Mouse (Mus musculus): ENCODE measurements around the gene Hmg20b.

The Hmg20b gene

DNA sequence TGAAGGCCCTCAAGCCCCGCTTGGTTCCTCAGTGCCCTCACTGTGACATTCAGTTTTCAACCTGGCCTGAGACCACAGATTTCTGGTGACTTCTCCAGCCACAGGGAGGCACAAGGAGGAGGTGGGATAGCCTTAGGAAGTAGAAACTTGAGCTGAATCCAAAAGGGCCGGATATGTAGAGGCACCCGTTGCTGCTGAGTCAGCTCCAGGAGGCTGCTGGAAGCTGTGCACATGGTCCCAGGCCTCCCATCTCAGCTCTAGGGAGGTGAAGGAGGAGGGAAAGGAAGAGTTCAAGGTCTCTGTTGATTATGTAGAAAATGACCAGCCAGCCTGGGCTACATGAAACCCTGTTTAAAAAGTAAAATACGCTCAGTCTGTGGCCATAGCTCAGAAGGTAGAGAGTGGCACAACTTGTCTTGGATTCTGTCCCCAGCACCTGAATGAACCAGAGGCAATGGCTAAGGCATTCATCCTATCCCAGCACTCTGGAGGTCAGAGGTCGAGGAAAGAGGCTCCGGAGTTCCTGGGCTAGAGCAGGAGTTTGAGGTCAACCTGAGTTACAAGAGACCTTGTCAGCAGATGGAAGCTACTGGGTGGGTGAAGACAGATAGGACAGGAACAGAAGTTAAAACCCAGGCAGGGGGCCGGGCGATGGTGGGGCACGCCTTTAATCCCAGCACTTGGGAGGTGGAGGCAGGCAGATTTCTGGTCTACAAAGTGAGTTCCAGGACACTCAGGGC lies 4.6 kb upstream of the Hmg20b start:
- DNase-seq (ENCODE audit: low read depth): no peak

DNA sequence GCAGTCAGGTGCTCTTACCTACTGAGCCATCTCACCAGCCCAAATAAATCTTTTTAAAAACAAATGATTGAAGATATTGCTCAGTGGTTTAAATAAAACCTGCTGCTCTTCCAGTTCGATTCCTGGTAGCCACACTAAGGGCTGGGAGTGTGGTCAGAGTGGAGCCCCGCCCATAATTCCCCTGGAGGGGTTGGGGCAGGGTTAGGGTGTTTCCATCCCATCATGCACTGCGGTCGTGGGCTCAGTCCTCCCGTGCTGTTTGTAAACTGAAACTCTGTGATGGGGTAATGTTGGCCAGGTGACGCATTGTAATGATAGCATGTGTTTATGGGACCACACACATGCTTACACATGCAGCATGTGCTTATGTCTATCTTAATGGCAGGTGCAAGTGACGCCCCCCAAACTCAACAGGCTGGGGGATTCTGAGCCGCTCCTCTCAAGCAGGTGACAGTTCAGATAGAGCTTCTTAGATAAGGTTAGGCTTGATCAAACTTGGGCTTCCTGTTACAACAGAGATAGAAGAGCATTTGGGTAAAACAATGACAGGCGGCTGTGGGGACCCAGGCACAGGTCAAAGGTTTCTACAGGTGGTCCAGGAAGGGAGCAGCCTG lies 1.5 kb upstream of the Hmg20b start:
- DNase-seq (ENCODE audit: low read depth): peak; percentile 80

DNA sequence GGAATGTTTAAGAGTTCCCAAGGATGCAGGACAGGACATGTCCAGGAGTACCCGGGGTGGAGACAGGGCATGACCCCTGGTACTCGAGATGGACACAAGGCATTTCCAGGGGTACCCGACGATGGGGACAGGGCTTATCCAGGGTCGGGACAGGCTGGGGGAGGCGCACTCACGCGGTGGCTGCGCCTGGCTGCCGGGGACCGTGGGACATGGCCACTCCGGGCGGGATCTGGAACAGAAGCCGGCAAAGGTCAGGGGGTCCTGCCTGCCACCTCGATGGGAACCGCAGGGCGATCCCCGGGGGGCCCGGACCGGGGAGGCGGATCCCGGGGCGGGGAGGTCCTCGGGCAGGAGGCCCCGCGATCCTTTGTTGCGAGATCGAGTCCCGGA lies 324 bp downstream of the Hmg20b start:
- no peak for DNase-seq (ENCODE audit: low read depth)

DNA sequence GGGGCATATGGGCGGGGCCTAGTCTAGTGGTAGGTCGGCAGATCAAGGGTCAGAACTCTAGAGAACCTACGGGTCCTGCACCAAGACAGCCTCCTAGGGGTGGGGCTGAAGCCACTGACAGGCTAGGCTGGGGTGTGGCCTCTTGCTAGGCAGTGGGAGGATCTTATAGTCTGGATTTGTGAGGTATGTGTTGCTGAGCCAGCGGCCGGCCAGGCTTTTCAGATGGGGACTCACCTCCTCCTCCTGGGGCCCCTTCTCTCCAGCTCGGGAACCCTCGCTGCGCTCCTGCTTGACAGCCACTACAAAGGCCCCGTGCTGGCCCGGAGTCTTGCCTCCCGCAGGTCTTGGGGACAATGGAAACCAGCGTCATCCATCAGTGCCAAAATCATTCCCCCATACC lies 1.1 kb downstream of the Hmg20b start:
- peak; percentile 47 for DNase-seq (ENCODE audit: low read depth)

DNA sequence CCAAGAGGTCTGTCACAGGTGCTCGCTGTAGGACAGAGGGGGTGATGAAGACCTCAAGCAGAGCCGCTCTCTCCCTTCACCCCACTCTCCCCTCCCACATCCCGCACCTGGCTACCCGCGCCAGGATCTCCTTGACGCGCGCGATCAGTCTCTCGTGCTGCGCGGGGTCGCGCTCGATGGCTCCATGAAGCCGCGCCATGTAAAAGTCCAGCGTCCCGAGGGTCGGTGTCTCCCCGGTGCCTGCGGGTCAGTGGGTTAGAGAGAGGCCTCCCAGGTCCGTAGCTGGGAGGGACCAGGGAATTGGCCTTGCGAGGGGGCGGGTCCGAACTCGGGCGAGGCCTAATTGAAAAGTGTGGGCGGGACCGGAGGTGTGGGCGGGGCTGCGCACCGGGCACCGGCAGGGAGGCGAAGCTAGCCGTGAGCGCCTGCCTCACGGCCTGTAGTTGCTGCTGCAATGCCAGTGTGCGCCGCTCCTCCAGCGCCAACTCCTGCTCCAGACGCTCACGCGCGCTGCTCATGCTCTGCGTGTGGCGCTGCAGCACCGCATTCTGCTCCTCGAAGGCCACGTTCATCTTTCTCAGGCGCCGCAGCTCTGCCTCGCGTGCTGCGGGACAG lies 3.7 kb downstream of the Hmg20b start:
- DNase-seq (ENCODE audit: low read depth): peak; percentile 50

DNA sequence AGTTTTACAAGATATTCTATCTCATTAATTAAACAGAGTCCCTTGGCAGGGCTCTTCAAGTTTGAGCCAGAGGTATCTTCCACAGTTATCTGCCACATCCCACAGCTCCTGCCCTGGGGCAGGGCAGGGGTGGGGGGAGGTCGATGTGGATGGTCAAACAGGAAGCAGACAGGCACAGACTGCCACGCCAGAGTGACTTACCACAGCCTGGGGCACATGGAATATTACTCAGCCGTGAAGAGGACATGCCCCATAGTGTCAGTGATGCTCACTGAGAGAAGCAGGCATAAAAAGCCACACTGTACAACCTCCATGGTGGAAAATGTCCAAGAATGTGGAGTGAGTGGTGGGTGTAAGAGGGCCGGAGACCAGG lies 5.1 kb downstream of the Hmg20b start:
- no peak for DNase-seq (ENCODE audit: low read depth)

DNA sequence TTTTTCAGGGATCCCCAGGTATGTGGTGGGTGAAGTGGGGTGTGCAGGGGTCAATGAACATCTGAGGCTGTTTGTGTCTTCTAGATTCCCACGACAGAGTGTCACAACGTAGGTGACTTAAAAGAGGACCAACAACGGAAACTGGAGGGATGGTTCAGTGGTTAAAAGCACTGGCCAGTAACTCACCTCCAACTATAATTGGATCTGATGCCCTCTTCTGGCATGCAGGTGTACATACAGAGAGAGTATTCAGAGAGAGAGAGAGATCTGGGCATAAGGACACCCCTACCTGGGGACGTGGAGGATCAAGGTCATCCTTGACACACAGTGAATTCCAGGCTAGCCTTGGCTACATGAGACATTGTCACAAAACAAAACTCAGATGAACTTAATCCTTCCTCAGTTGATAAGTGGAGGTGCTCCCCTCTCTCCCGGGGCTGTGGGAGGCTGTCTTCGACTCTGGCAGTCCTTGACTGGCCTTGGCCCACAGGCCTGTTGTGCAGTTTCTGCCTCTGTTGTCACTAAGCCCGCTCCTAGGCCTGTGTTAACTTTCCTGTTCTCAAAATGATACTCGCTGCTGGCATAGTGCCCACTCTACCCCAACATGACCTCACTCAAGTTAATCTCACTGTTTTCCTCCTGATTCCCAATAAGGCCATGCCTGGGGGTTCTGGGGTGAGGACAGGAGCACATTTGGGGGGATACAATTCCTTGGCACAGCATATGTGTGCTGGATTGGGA lies 5.7 kb downstream of the Hmg20b start:
- DNase-seq (ENCODE audit: low read depth): peak; percentile 66

DNA sequence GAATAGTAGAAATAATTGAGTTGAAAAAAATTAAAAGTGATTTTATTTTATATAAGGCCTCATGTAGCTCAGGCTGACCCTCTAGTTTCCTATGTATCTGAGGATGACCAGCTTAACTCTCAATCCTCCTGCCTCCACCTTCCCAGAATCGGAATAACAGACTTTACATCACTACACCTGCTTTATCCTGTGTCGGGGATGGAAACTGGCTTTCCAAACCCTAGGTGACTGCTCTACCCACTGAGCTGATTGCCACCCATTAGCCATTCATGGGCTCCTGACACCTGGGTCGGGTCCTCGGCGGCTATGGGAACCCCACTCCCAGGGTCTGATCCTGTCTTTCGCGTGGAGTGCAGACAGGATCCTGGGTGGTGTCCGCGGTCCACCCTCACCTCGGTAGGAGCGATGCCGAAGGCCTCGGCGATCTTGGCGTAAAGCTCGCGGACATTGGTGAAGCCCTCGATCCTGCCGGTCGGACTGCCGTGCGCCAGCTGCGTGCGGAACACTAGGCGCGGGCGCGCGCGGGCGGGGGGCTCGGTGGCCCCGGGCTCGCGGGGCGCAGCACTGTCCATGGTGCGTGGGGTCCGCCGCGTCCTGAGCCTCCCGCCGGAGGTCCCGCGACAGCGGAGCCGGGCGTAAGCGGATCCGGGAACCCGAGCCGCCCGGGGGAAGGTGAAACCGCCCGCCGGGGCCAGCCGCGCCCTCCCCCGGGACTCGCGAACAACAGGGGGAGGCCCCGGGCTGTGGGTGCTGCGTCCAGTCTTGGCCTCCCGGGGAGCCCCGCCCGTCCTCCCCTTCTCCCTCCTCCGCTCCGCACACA lies 7.4 kb downstream of the Hmg20b start, which contains the start of gene Gipc3:
Gene Gipc3, minus strand, starts transcription at position 581 of the 820 bp plus-strand sequence.
- no peak for DNase-seq (ENCODE audit: low read depth)

DNA sequence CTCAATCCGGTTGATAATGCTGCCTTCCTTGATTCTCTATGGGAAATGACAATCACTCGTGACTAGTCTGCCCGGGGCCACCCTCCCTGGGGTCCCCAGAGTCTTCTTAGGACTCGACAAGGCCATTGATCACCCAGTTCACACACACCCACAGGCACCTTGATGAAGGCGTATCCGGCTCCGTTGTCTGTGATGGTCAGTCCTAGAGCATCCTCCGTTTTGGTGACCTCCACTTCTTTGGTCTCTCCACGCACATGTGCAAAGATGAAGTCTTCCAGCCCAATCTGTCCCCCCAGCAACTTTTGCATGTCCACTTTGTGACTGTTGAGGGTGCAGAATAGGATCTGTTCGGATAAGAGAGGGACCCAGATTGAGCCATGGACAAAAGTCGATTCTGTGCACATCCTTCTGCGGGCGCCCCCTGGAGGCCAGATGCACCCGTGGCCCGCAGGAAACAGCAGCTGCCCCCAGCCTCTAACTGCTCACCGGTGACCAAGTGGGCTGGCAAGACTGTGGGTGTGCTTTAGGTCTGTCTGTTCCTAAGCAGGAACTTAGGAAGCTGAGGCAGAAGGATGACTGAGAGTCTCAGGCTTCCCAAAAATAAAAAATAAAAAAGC lies 8.8 kb downstream of the Hmg20b start:
- DNase-seq (ENCODE audit: low read depth): peak; percentile 85

DNA sequence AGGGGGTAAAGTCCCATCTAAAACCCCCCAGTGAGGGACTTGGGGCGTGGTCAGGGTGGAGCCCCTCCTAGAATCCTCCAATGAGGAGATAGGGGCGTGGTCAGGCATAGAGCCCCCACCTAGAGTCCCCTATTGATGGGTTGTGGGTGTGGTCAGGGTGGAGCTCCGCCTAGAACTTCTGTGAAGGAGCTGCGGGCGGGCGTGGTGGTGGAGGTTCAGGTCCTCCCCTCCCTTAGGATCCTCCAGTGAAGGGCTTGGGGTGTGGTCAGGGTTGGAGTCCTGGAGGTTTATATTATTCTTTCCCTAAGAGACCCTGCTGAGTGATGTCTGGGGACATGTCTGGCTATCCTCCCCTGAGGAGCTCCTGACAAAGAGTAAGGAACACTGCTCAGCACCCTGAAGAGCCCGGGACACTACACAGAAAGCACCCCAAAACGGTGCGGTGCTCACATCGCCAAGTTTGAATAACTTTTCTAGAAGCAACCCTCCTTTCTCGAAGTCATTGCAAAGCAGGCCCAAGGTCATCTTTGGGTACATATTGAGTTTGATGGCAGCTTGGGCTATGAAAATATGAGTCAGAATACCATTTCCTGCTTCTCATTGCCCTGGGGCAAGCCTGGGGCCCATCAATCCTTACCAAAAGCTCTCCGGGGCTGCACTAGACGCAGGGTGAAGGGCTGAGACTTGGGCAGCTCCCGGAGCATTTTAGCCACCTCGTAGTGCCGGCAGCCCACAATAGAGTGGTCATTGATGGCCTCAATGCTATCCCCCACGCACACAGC lies 9.5 kb downstream of the Hmg20b start:
- DNase-seq (ENCODE audit: low read depth): no peak

DNA sequence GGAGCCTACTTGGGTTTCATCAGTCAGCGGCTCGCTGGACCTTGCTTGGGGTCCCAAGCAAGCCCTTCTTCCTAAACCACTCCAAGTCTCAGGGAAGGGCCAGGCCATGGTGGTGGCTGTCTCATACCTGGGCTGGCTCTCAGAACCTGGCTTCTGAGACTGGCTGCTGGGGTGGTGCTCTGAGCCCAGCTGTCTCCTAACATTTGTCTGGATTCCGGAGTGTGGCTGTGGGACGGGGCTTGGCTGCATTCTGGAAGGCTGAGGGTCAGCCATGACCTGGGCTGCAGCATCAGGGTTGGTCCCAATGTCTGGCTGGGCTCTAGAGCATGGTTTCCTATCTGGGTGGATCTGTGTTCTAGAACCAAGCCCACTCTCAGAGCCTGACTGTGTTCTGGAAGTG lies 13.7 kb downstream of the Hmg20b start:
- DNase-seq (ENCODE audit: low read depth): no peak

DNA sequence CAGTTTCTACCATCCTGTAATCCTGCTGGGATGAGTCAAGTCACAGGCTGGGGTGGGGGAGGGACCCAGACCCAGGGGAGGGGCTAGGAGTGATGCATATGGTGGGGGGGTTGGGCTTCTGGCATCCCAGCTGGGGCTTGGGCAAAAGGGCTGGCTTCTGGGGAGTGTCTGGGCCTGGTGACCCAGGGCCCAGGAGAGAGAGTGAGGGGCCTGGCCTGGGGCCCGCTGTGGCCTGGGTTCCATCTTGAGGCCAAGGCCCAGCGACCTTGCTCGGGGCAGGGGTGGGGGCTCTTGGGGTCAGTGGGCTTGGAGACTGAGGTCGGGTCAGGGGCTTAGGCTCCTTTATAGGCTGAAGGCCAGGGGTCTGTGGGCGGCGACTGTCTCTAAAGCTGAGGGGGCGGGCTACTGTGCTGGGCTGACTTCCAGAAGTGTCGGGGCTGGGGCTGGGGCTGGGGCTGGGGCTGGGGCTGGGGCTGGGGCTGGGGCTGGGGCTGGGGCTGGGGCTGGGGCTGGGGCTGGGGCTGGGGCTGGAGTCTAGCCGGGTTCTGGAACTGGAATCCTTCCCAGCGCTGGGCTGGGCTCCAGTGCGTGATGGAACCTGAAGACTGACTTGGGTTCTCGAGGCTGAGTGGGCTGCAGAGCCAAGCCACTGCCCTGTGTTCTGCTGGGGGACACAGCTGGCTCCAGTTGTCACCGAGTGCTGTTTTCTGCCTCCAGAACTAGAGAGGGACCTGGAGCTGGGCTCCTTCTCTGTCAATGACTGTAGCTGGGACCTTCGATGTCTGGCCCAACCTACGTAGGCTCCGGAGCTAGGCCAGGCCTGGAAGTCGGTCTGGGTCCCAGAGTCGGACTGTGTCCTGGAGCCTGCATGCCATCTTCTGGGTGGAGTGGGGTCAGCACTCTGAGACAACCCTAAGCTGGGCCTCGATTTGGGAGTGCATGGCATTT lies 14.6 kb downstream of the Hmg20b start:
- DNase-seq (ENCODE audit: low read depth): no peak

DNA sequence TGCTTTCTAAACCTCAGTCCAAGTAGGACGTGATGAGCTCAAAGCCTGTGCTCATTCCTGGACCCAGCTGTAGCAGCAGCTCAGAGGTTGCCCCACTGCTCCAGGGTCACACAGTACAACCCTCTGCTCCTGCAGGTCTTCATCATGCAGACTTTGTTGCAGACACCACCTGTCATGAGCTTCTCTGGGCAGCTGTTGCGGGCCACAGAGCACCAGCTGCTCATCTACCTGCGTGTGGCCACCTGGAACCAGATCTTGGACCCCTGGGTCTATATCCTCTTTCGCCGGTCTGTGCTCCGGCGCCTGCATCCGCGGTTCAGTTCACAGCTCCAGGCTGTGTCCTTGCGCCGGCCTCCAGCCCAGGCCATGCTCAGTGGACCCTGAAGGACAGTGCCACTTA lies 16.0 kb downstream of the Hmg20b start:
- DNase-seq (ENCODE audit: low read depth): no peak

DNA sequence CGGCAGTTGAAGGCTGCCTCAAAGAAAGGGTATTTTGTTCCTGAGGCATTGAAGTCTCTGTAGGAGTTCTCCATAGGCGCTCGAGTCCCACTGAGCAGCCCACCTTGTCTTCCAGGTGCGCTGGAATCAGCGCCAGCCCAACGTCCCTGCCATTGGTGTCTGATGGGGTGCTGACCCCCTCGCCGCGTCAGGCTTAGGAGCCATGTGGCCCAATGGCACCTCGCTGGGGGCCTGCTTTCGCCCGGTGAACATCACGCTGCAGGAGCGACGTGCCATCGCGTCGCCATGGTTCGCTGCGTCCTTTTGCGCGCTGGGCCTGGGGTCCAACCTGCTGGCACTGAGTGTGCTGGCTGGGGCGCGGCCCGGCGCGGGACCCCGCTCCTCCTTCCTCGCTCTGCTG lies 18.0 kb downstream of the Hmg20b start:
- no peak for DNase-seq (ENCODE audit: low read depth)

DNA sequence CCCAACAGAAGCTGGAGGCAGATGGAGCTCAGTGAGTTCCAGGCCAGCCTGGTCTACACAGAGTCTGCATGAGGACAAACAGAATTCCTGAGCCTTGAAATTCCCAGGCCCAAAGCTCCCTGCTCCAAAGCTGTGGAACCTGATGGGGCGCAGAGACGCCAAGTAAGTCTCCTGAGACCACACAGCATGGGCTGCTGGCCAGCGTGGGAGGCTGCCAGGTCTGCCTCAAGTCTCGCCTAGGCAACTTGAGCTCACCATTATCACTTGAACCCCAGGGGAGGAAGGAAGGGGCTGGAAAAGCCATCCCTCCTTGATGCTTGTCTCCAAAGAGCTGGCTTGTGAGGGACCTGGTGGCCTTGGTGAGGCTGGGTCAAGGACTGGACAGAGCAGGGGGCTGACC lies 20.3 kb downstream of the Hmg20b start:
- DNase-seq (ENCODE audit: low read depth): no peak

DNA sequence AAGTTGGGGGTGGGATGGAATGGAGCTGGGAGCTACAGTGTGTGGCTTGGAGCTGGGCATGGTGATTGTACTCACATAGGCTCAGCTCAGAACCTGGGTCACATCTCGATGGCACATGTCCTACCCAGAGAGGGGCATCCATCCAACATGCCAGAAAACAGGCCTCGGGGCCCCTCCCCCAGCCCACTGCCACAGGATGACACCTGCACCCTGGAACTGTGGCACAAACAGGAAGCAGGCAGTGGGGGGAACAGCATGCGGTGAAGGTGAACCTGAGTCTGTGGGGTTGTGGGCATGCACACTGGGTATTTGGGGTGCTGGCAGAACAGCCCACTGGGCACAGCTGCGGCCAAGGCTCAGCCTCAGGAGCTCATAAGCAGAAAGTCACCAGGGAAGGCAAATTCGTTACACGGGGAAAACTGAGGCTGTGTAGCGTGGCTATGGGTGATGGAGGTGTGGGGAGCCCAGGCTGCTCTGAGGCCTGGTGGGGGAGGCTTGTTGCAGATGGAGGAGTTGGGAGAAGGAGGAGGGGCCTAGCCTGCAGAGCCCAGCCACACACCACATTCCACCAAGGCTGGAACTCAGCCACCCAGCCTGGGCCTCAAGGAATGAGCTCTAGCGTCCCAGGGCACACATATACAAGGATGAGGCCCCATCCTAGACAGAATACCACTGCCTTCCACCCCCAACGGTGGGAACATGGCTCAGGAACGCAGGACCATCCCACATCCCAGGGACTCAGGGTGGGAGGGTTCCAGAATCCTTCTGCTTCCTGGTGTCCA lies 20.9 kb downstream of the Hmg20b start:
- peak; percentile 66 for DNase-seq (ENCODE audit: low read depth)

DNA sequence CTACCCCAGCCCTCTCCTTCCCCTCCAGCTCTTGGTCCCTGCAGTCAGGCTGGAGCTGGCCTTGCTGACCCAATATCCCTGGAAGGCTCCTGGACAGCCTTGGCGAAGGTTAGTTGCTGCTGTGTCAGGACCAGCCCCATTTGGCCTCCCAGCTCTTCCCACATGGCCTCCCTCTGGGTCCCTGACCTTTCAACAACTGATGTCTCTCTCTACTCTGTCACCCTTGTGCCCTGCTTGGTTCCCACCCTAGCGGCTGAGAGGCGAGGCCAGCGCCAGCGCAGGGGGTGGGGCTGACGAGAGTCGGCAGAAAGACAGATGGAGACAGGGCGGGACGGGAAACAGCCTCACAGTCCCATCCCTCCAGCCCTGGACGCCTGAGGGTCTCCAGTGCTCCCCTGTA lies 21.9 kb downstream of the Hmg20b start, which contains the start of gene Tbxa2r:
Gene Tbxa2r, plus strand, starts transcription at position 346 of the 400 bp plus-strand sequence.
- DNase-seq (ENCODE audit: low read depth): peak; percentile 64

DNA sequence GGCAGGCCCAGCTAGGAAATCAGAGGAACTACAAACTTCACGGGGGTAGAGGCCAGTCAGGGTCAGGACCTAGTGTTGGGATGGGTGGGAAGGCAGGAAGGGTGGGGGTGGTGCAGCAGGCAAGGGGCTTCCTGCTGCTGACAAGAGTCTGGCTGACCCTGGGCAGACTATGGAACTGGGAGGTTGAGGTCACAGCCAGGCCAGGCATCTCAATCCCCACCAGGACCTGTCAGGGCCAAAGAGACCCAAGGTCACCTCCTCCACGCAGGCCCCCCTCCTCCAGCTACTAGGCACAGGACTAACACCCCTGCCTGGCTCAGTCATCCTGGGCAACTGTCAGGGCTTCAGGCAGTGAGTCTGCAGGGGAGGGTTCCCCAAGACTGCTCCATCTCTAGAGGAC lies 22.3 kb downstream of the Hmg20b start:
- DNase-seq (ENCODE audit: low read depth): no peak

DNA sequence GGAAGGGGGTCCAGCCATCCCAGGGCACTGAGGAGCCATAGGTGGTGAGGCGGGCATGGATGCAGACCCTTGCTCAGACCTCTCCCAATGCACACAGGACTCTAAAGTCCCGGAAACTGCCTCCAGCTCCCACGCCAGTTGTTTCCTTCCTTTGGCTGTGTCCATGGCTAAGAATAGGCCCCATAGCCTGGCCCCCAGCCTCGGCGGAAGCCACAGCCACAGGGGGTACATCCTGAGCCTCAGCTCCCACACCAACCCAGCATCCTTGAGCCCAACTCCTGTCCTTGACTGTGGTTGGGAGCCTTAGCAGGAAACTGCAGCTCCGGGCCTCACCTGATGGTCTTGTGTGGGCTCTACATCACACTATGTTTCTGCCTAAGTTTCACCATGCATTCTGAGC lies 23.4 kb downstream of the Hmg20b start:
- DNase-seq (ENCODE audit: low read depth): no peak

All from naive thymus-derived CD4-positive, alpha-beta T cell, adult 2 months (primary cell).